Mouse (Mus musculus) embryonic facial prominence, embryonic 11.5 days (tissue): ENCODE results near the gene Grm4. TPM values are rescaled to one million over a fixed set of nuclear protein-coding genes. Genes with fewer than 3 reads are reported as not detected.

Experiments
- ATAC-seq: fragments of 200-750 bp; cut with Nextera tagmentation; replicated peaks from 2 replicates; pipeline ENCODE4 v1.8.0; 2017; ENCODE audit warnings: low read depth; ENCODE audit not compliant: insufficient number of reproducible peaks, low FRiP score, low TSS enrichment
- DNase-seq: peaks from one replicate; pipeline ENCODE4 v3.0.0-alpha.2; 2015; ENCODE audit warnings: low spot score
- H3K27ac ChIP-seq: fragments of 300-500 bp; sonication (generic); replicated peaks from 2 replicates; pipeline ENCODE4 v1.5.1; 2014; ENCODE audit warnings: mild to moderate bottlenecking, low read depth, low read length, control low read depth
- H3K27me3 ChIP-seq: fragments of 300-500 bp; sonication (generic); 2 replicates; pipeline ENCODE4 v1.6.1; 2014; ENCODE audit warnings: mild to moderate bottlenecking, low read length, moderate library complexity, mixed read lengths; ENCODE audit not compliant: control insufficient read depth, insufficient read depth
- H3K36me3 ChIP-seq: fragments of 300-500 bp; sonication (generic); replicated peaks from 2 replicates; pipeline ENCODE4 v1.6.1; 2014; ENCODE audit warnings: low read depth, mild to moderate bottlenecking, low read length, moderate library complexity, mixed read lengths; ENCODE audit not compliant: control insufficient read depth, insufficient read depth
- H3K4me1 ChIP-seq: fragments of 300-500 bp; sonication (generic); 2 replicates; pipeline ENCODE4 v1.6.1; 2014; ENCODE audit warnings: low read length, mixed read lengths; ENCODE audit not compliant: control insufficient read depth, insufficient read depth
- H3K4me2 ChIP-seq: fragments of 300-500 bp; sonication (generic); 2 replicates; pipeline ENCODE4 v1.6.1; 2014; ENCODE audit warnings: low read depth, mild to moderate bottlenecking, control low read depth, low read length, moderate library complexity
- H3K4me3 ChIP-seq: fragments of 300-500 bp; sonication (generic); 2 replicates; pipeline ENCODE4 v1.5.1; 2014; ENCODE audit warnings: low read depth, low read length, control low read depth
- H3K9ac ChIP-seq: fragments of 300-500 bp; sonication (generic); replicated peaks from 2 replicates; pipeline ENCODE4 v1.6.1; 2014; ENCODE audit warnings: mild to moderate bottlenecking, control low read depth, low read length
- H3K9me3 ChIP-seq: fragments of 300-500 bp; sonication (generic); replicated peaks from 2 replicates; pipeline ENCODE4 v1.6.1; 2016; ENCODE audit warnings: mild to moderate bottlenecking, low read length, inconsistent platforms, mixed read lengths; ENCODE audit not compliant: control insufficient read depth
- WGBS: fragments of 180-500 bp; shearing (Covaris S2); extraction: QIAGEN DNeasy Blood & Tissue Kit; methylation state at CpG from one replicate; pipeline ENCODE4 v1.1.7; 2014; 5-methylcytosine and 5-hydroxymethylcytosine counted together
- polyA plus RNA-seq: library from polyadenylated mRNA; unstranded; fragments of >200 nt; fragmentation: Nextera tagmentation; extraction: Ambion mirVana; gene quantifications from 2 replicates; pipeline ENCODE4 v1.2.1, GENCODE M21; 2014

Grm4 gene
- polyA plus RNA-seq, 1 experiment from 2014 or later, result 0.49 TPM

DNA sequence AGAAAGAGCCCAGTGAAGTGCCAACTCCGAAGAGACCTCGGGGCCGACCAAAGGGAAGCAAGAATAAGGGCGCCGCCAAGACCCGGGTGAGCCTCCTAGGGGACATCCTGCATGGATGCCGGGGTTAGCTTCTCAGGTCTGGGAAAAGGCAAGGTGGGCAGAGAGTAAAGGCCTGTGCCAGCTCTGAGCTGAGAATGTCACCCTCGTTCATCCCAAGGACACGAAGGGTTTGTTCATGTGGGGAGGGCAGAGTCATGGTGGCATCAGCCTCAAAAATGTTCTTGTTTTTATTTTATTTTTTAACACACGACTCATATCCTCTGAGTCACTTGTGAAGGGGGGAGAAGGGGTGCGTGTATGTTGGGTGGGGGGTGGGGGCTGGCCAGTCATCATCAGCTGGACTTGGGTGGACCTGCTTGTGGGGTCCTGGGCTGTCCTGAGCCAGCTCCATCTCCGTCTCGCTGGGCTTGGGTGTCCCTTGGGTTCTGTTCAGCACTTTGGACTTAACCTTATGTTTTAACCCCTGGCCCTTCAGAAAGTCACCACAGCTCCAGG lies 39.8 kb upstream of the Grm4 start:
- H3K4me2 ChIP-seq, result no peak overlapping the region
- peaks cover 11% of the 10 kb centered on the region for H3K4me1 ChIP-seq
- WGBS, result 87% methylated on average over 13 of the region's 13 CpGs
- ATAC-seq, result no peak
- no peak overlapping the region for H3K9ac ChIP-seq
- no peak for DNase-seq
- no peaks in the 10 kb centered on the region for H3K9me3 ChIP-seq
- H3K27ac ChIP-seq, result no peak overlapping the region
- no peaks in the 10 kb centered on the region for H3K36me3 ChIP-seq
- no peak overlapping the region for H3K4me3 ChIP-seq
- H3K27me3 ChIP-seq, result no peaks in the 10 kb centered on the region

DNA sequence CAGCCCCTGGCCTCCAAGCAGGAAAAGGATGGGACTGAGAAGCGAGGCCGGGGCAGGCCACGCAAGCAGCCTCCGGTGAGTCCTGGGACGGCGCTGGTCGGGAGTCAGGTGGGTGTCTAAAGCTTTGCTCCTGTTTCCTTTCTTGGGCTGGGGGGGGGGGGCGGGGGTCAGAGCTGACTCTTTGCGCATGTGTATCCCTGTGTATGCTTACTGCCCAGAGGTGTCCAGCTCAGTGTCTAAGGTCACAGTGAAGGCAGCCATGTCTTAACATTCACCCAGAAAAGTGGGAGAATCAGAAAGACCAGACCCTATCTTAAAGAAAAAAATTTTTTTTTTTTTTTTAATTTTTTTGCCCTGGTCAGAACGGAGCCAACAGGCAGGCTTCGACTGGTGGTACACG lies 38.4 kb upstream of the Grm4 start:
- Histone ChIP-seq H3K36me3 (no peaks in the 10 kb centered on the region), H3K4me2 (peak overlapping the region; percentile 86; the same call in 1 of the 2 replicates), H3K9ac (no peak overlapping the region), H3K27me3 (no peaks in the 10 kb centered on the region), H3K4me1 (peaks cover 8% of the 10 kb centered on the region; the same call in 1 of the 2 replicates), H3K4me3 (no peak overlapping the region), H3K9me3 (no peaks in the 10 kb centered on the region), H3K27ac (no peak overlapping the region)
- ATAC-seq (no peak), DNase-seq (no peak)
- WGBS, result 56% methylated on average over 10 of the region's 12 CpGs

DNA sequence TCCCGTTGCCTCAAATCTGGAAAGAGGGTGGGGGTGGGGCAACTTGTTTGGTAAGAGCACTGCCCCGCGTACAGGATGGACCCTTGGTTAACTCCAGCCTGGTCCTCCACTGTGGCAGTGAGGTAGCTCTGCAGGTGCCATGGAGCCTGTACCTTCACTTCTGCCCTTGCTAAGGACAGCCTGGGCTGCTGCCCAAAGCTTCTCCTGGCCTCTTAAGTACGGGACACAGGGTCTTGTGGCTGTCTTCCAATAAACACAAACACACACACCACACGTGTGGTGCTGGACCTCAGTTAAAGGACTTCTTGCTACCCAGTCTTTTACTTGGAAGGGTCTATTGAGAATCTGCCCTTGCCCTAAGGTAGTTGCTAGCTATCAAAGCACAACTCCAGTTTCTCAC lies 37.6 kb upstream of the Grm4 start:
- no peak overlapping the region for H3K27ac ChIP-seq
- DNase-seq (no peak), ATAC-seq (no peak)
- H3K36me3 ChIP-seq, result no peaks in the 10 kb centered on the region
- H3K4me1 ChIP-seq, result peaks cover 6% of the 10 kb centered on the region; the same call in 1 of the 2 replicates
- peak overlapping the region; percentile 75 for H3K4me3 ChIP-seq
- 12% methylated on average over 5 of the region's 5 CpGs for WGBS
- H3K27me3 ChIP-seq, result no peaks in the 10 kb centered on the region
- no peaks in the 10 kb centered on the region for H3K9me3 ChIP-seq
- peak overlapping the region; percentile 33 for H3K9ac ChIP-seq
- H3K4me2 ChIP-seq, result peak overlapping the region; percentile 86

DNA sequence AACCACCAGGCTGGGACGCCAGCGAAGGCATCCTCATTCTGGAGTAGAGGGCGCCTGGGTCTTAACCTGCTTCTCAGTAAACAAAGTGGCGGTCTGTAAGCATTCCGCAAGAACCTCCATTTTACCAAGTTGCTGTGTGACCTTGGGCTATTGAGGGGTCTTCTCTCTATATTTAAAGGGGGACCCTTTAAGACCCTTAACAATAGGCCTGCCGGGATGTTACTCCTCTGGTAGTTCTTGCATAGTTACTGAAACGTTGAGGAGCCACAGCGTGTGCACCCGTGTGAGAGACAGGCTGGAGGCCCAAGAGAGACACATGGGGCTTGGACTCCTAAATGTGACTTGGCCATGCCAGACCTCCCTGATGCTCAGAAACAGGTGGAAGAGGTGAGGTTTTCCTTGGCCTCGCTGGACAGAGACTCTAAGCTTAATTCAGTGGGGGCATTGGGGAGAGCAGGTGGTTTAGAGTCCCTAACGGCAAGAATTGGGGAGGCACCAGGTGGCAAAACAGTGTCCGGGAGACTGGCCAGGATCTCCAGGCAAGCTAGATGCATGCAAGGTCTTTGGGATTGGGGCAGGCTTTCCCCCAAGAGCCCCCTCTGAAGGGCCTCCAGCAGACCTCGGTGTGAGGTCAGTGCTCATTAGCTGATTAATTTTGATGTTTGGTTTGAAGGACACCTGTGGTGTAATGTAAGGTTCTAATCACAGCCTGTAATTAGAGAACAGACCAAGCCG lies 36.9 kb upstream of the Grm4 start:
- Histone ChIP-seq H3K9me3 (no peaks in the 10 kb centered on the region), H3K36me3 (no peaks in the 10 kb centered on the region), H3K9ac (peak overlapping the region; percentile 96), H3K4me1 (peaks cover 6% of the 10 kb centered on the region; the same call in 1 of the 2 replicates), H3K4me2 (peak overlapping the region; percentile 86), H3K27me3 (no peaks in the 10 kb centered on the region), H3K27ac (peak overlapping the region; percentile 99), H3K4me3 (peak overlapping the region; percentile 75)
- DNase-seq (no peak), ATAC-seq (no peak)
- under 1% methylated on average over 14 of the region's 14 CpGs for WGBS

DNA sequence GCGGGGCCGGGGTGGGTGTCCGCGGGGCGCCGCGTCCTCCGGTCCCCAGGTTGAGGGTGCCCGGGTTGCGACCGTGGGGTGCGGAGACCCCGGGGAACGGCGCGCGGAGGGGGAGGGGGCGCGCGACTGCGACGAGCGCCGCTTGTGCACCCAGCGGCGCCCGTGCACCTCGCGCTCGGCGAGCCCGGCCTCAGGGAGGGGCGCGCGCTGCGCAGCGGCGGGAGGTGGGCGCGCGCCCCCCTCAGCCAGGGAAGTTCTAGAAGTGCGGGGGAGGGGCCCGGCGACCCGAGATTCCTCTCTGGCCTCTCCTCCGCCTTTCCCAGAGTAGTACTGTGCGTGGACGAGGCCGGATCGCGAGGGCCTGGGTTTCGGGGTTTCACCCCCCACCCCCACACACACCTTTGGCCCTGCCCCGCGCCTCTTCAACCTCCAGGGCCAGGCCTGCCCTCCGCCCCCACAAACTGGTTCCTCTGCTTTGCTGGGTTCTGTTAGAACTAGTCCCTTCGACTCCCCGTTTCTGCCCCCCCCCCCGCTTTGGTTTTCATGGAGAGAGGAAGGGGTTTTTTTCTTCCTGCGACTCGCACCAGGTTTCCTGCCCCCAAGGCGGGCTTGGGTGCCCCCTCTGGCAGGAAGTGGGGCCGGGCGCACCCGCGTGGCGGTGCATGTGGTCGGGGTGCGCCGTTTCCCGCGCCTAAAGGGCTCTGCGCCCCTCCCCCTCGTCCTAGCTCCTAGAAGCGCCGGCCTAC lies 36.2 kb upstream of the Grm4 start:
- peak; percentile 85 for DNase-seq
- peak overlapping the region; percentile 75 for H3K4me3 ChIP-seq
- no peaks in the 10 kb centered on the region for H3K27me3 ChIP-seq
- peak; percentile 3; the same call in 1 of the 2 replicates for ATAC-seq
- H3K9ac ChIP-seq, result peak overlapping the region; percentile 96
- H3K4me1 ChIP-seq, result peaks cover 6% of the 10 kb centered on the region; the same call in 1 of the 2 replicates
- WGBS, result under 1% methylated on average over 37 of the region's 75 CpGs
- peak overlapping the region; percentile 86 for H3K4me2 ChIP-seq
- H3K36me3 ChIP-seq, result no peaks in the 10 kb centered on the region
- H3K9me3 ChIP-seq, result no peaks in the 10 kb centered on the region
- peak overlapping the region; percentile 99 for H3K27ac ChIP-seq

DNA sequence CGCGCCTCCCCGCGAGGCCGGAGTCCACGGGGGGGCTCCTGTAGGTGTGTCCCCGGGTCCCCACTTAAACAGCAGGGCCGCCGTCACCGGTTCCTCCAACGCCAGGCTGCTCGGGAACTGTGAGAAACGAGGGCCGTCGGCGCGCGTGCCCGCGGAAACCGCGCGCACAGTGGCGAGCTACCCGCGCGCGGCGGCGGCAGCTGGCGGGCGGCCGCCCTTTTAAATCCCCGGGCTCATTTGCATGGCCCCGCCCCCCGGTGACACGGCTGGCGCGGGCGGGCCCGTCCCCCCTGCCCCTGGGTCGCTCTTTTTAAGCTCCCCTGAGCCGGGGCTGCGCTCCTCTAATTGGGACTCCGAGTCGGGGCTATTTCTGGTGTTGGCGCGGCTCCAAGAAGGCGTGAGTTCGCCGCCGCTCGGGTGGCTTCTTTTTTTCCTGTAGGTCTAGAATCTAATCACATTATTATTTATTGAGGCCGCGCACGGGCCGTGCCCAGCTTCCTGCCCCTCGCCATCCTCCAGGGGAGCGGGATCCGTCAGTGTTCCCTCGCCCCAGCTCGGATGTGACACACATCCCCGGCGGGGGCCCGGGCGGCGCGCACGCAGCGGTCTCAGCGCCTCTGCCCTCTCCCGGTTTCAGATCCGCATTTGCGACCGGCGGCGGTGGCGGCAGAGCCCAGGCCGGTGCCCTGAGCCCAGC lies 35.3 kb upstream of the Grm4 start, which contains the start of gene Hmga1:
Gene Hmga1 (plus strand): TSS at position 183 of the 697 bp plus-strand sequence.
- Histone ChIP-seq H3K9me3 (no peaks in the 10 kb centered on the region), H3K9ac (peak within 1 kb of the TSS; percentile 96), H3K27ac (peak within 1 kb of the TSS; percentile 99), H3K4me2 (peak within 1 kb of the TSS; percentile 86), H3K4me3 (peak within 1 kb of the TSS; percentile 75), H3K27me3 (no peaks in the 10 kb centered on the region), H3K36me3 (no peaks in the 10 kb centered on the region), H3K4me1 (peaks cover 6% of the 10 kb centered on the region; the same call in 1 of the 2 replicates)
- DNase-seq (peak; percentile 96), ATAC-seq (peak; percentile 59)
- WGBS, result 0% methylated on average over 69 of the region's 79 CpGs

DNA sequence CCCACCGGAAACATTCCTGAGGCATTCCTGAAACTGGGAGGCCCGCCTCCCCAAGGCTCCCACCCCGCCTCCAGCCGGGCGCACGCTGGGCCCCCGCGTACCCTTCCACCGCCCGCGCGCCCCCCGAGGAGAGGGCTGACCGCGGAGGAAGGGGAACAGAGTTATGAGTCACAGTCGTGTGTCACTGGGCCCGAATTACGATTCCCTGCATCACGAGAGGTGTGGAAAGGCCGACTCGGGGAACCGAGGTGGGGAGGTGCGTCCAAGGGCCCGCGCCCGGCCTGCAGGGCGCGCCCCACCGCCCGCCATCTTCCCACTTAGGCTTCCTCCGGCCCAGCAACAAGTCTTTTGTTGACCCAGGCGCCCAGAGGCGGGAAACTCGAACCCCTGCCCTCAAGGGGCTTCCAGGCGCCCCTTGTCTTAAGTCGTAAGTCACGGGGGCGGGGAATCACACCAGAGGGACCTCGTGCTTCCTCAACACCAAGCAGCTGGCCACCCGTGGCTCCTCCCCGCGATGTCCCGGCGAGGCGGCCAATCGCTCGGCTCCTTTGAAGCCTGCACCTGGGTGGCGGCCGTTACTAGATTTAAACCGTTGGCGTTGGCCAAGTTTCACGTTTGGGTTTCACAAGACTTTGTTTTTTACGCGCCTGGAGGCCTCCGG lies 34.4 kb upstream of the Grm4 start:
- DNase-seq (peak; percentile 95), ATAC-seq (peak; percentile 56)
- H3K27me3 ChIP-seq, result no peaks in the 10 kb centered on the region
- no peaks in the 10 kb centered on the region for H3K9me3 ChIP-seq
- under 1% methylated on average over 54 of the region's 55 CpGs for WGBS
- H3K4me3 ChIP-seq, result peak overlapping the region; percentile 75
- peak overlapping the region; percentile 86 for H3K4me2 ChIP-seq
- H3K36me3 ChIP-seq, result no peaks in the 10 kb centered on the region
- peaks cover 6% of the 10 kb centered on the region; the same call in 1 of the 2 replicates for H3K4me1 ChIP-seq
- peak overlapping the region; percentile 96 for H3K9ac ChIP-seq
- H3K27ac ChIP-seq, result peak overlapping the region; percentile 99
